Mouse (Mus musculus) ZHBTc4 (cell line): ENCODE measurements around the gene H2-T3.
"Not testable (repeated sequence)": the region's sequence is repeated elsewhere in the genome, so short reads cannot be mapped to it uniquely, and the experiment has no call there.

Source experiments
- DNase-seq: peaks from one replicate; pipeline ENCODE4 v3.0.0-alpha.2; 2011; ENCODE audit warnings: low read depth, low spot score

H2-T3 gene

DNA sequence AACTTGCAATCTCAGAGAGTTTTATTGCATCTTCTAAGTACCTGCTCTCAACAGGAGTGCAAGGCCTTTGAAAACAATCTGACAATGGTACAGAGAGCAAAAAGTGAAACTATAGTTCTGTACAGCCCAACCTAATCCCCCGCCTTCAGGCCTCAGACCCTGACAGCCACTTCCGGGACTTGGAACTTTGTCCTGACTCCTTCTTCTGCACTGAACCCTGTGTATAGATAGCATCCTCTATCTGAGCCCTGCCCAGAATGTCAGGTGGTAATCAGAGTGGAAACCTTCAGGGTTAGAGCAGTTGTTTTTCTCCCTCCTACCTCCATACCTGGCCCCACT, at the start of gene H2-T3:
TSS of gene H2-T3 (minus strand) at position 119 of the 339 bp plus-strand sequence.
- no peak for DNase-seq

DNA sequence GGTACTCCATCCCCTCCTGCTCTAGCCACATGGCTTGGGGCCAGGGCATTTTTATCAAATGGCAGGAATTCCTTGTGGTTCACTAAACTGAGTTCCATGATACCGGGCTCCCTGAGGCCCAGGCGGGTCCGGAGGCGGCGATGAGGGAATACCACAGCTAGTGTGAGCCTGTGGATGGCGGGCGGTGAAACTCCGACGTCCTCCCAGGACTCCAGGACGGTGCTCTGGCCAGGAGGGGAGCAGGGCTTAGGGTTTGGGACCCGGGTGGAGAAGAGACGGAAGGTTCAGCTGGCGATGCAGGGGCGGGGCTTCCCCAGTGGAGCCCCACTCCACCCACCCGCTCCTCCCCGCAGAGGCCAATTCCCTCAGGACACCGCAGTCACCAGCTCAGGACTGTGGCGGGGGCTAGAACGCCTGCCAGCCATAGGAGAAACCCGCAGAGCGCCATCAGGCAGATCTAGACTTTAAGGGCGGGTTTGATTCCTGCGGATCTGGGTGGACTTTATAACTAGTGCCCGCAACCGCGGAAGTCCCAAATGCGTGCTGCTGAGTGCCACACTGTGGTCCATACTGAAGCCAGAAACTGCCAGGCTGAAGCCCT, 47.3 kb upstream of the H2-T3 start:
- peak; percentile 84 for DNase-seq

DNA sequence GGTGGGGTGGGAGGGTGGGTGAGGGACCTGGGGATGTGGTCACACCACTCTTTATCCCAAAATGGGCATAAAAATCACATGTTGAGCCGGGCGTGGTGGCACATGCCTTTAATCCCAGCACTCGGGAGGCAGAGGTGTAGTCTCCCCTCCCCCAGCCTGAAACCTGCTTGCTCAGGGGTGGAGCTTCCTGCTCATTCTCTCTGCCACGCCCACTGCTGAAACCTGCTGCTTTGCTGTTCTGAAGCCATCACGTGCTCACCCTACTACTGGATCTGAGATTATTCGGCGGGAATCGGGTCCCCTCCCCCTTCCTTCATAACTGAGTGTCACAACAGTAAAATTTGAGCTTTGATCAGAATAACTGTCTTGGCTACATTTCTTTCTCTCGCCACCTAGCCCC, 45.2 kb upstream of the H2-T3 start:
- DNase-seq: peak; percentile 29

DNA sequence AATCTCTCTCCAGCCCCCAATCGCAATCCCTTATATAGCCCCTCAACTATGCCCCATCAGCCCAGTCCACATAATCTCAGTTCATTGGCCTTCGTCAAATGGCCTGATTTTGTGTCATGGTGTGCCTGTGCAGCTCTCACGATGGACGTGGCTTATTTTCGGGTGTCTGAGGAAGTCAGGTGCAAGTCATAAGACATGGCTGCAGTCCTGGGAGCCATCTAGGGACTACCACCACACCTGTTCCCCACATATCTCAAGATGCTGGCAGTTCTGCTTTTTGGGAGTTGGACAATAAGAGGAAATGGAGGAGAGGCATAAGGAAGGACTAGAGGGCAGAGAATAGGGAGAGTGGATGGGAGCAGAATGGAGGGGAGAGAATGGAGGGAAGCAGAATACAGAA, 43.5 kb upstream of the H2-T3 start:
- DNase-seq: no peak

DNA sequence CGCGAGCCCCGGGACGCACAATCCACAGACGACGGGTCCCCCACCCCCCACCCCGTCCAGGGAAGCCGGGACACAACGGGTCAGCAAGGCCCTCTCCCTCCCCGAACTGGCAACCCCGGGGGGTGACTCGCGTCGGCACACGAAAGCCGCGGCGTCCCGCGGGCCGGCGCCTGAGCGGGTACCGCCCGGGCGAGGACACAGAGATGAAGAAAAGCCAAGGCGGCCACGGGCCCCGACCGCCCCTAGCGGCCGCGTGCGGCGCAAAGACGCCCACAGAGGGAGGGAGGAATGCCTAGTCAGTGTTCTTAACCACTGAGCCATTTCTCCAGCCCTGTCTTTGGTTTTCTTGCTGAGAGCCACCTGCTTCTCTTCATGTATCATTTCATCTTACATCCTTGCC, 41.2 kb upstream of the H2-T3 start:
- peak; percentile 99 for DNase-seq

DNA sequence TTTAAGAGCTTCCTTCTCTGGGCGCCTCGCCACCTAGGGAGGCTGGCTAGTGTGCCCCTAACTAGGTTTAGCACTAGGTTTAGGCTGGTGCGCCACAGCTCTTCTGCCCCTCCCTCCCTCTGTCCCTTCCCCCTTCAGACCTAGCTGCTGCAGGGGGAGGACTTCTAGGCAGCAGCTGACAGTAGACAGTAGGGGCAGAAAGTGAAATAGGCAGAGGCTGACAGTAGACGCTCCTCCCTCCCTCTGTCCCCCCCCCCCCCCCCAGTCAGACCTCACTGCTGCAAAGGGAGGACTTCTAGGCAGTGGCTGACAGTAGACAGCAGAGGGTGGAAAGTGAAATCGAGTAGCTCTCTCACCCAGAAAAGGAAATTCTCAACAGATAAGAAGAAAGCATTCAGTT, 39.0 kb upstream of the H2-T3 start:
- DNase-seq: no peak

DNA sequence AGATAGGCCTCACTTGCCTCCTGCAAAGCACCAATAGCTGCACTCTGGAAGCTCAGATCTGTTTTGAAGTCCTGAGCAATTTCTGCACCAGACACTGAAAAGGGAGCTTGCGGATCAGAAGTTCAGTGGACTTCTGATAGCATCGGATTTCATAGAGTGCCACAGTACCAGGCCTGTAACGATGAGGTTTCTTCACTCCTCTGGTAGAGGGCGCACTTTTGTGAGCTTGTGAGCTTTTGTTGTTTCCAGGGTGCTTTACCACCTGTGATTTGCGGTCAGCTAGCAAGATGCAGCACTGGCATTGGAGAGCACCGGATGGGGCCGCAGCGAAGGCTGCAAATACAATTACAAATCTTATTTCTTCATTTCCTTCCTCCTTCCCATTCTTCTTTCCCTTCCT, 36.8 kb upstream of the H2-T3 start:
- peak; percentile 48 for DNase-seq

DNA sequence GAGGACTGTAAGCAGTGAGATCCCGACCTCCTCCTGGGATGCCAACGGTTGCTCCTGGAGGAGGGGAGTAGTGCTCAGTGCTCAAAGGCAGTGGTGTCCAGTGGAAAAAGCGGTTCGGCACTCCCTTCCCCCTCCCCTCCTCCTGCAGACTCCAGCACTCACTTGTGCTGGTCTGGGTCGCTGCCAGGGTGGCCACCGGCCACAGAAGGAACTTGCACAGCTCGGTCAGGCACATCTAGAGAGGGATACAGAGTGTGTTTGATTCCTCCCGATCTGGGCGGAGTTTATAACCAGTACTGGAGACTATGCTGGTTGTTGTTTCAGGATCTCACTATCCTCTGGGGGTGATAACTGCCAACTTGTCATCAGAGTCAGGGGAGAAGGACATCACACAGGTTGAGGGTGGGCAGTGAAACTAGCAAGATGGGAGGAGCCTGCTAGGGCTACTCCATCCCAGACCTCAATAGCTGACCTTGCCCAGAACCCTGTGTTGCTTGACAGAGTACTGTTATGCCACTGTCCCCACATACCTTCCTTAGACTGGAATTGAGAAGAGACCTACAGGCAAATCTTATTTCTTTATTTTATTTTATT, 35.2 kb upstream of the H2-T3 start:
- DNase-seq: no peak

DNA sequence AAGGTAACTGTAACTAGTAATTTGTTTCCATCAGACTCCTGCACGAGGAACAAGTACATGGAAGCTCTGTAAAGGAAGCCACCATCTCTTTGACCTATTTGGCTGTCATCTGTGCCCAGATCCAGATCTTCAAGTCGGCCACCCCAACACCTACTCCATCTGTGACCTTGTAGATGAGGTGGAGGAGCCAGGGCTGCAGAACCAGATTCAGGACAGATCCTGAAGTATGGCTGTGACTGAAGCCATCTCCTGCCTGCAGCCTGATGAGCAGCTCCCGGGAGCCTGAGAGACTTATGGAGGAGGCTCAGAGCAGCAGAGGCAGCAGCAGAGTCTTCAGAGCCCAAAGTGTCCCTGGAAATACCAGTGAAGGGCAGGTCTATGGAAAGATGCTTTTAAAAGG, 34.4 kb upstream of the H2-T3 start:
- DNase-seq: no peak

DNA sequence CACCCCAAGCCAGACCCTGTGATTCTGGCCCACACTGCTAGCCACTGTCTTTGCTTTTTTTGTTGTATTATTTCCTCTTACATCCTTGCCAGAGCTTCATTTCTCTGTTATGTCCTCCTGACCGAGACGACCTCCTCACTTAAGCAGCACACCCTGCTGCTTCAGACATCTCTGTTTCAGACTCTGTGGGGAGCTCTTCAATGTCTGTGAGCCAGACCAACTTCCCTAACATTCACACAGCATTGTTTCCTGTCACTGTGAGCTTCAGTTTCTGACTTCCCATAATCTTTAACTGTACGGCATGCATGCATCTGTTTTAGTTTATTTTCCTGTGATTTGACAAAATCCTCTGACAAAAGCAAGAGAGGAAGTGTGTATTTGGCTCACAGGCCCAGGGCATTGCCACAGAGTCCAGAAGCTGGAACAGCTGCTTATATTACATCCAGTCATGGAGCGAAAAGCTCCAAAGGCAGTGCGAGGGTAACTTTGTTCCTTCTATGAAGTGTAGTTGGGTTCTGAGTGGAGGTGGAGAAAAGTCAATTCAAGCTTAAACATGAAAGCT, 28.6 kb upstream of the H2-T3 start:
- DNase-seq: no peak

DNA sequence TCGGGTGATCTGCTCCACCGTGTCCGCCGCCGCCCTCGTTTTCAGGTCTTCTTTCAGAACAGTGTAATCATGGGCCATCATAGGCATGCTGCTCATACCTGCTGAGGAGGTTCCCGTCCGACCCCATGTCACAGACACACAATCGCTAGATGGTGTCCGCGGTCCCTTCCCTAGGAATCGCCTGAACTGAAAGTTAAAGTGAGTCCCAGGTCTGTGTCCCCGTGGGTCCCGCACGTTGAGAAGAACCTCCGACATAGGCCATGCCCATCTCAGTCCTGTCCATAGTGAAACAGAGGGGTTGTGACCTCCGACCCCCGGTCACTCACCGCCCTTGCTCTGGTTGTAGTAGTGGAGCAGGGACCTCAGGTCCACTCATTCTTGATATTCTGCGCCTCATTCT, 25.5 kb upstream of the H2-T3 start:
- DNase-seq: no peak

DNA sequence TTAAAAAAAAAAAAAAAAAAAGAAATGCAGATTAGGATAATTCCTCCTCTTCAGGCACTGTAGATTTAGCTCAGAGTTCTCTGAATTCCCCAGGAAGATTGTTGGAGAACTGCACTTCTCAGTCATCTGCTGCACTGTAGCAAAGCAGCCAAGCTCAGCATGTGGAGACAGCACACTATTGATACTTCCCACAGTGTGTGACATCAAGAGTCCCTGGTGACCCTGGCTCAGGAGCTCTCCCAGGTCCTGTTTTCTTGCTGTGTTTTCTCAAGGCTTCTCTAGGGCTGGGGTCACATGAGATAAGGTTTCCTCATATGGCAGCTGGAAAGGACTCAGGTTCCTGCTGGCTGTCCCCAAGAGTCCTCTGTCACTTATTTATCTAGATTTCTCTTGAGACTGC, 16.8 kb upstream of the H2-T3 start:
- no peak for DNase-seq

DNA sequence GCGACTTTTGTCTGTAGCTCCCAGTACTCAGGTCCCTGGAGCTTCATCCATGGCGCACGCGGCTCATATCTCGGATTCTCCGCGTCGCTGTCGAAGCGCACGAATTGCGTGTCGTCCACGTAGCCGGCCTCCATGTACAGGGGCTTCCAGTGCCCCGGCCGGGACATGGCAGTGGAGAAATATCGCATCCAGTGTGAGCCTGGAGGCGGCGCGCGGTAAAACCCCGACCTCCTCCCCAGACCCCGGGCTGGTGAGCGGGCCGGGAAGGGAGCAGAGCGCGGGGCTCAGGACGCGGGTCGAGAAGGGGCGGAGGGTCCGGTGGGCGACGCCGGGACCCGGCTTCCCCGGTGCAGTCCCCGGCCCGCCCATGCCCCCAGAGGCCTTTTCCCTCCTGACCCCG, 15.8 kb upstream of the H2-T3 start:
- no peak for DNase-seq

DNA sequence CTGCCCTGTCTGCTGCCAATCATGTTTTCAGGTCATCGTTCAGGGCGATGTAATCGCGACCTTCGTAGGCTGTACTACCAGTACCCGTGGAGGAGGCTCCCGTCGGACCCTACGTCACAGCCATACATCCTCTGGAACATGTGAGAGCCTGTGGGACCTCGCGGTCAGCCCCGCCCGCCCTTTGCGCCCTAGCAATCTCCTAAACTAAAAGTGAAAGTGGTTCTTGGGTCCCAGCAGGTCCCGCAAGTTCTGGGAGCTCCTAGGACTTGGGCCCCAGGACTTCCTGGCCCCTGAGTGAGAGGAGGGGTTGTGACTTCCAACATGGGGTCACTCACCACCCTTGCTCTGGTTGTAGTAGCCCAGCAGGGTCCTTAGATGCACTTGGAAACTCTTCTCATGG, 15.4 kb upstream of the H2-T3 start:
- no peak for DNase-seq

DNA sequence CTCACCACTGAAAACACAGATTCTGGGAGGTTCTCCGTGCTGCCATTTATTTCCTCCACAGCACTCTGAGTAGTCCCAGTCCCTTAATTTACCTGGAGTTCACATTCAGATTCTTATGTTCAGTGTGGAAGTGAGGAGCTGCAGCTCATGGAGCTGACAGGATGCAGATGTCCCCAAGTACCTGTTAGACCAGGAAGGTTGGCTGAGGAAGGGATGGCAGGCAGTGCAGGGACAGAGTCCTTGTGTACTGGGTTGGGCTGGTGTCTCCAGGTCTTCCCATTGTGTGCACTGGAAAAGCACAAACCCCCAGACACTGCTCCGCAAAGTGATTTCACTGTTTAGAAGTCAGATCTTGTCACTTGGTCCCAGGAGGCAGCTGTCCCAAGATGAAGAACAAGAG, 11.8 kb upstream of the H2-T3 start:
- DNase-seq: no peak

DNA sequence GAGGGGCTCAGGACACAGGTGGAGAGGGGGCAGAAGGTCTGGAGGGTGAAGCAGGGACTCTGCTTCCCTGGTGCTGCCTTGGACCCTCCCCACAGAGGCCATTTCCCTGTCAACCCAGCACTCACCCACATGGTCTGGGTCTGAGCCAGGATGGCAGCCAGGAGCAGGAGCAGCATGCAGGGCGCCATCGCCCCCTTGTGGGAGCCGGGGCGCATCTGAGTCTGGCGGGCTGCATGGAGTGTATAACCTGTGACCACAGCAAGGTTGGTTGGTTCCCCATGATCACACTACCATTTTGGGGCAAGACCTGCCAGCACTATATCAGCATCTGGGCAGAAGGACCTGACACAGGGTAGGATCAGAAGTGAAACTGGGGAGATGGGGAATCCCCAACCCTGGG, 8.2 kb upstream of the H2-T3 start:
- peak; percentile 52 for DNase-seq

DNA sequence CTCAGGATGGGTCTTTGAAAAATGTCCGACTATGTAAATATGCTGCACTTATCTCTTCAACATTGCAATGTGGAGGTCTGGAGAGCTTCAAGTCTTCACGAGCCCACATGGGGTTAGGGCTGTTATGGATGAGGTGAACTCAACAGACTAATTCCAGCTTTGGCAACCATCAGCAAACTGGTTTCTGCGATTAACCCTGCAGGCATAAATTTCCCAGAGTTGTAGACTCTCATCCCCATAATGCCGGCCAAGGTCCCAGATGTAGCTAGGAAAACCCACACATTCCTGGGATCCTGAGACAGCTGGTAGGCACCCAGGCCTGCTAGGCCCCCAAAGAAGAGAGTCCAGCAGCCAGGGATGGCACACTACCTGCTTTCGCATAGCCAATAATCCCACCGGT, 4.4 kb upstream of the H2-T3 start:
- no peak for DNase-seq

DNA sequence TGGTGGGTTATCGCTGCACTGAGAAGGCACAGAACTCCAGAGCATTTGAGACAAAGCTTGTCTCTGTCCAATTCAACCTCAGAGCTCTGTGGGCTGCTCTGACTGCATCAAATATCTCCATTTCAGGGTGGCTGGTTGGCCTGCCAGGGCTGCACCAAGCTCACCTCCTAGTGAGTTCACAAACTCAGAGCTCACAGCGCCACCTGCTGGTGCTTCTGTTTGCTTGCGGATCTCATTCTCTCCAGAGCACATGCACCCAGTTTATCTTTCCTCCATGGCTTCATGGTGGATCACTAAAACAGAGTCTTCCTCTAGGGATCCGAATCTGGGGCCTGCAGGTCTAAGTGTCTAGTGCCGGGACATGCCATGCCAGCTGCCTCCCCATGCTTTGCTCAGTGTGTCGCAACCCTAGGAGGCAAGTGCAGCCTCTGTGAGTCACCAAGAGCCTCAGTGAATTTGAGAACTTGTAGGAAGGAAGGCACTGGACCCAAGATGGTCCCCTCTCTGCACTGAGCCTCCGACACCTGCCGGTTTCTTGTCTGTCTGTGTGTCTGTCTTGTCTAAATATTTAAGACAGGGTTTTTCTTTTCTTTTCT, 3.6 kb upstream of the H2-T3 start:
- no peak for DNase-seq

DNA sequence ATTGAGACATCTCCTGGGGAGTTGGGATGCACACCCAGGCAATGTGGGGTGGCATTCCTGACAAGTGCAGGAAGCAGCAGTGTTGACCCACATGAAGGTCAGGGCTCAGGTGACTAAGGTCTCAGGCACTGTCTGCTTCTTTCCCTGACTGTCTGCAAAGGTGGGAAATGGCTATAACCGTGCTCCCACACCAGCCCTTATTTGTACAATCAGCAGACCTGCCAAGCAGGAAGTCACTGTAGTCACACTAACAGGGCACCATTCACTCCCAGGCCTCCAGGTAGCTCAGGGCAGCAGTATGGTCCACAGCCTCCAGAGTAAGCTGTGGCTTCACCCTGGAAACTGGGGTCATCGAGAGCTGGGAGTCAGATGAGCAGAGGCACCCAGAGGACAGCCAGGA, 2.3 kb upstream of the H2-T3 start:
- peak; percentile 26 for DNase-seq

DNA sequence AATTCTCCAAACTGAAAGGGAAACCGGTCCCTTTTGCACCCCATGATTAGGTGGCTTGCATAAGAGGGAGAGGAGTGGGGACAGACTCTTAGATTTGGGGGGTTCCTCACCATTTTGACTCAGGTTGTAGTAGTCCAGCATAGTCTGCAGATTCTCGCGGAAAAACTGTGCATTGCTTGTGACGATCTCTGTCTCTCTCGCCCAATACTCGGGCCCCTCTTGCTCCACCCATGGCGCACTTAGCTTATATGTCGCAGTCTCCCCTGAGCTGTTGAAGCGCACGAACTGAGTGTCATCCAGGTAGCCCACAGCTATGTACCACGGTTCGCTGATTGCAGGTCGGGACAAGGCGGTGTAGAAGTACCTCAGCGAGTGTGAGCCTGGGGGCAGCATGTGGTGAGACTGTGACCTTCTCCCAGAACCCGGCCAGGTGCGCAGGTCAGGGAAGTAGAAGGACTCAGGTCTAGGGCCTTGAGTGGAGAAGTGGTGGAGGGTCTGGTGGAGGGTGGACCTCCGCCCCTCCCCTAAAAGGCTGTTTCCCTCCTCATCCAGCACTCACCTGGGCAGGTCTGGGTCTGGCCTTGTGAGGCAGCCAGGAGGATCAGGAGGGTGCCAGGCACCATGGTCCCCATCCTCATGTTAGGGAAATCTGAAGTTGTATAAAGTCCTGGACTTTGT, 457 bp downstream of the H2-T3 start:
- peak; percentile 36 for DNase-seq

DNA sequence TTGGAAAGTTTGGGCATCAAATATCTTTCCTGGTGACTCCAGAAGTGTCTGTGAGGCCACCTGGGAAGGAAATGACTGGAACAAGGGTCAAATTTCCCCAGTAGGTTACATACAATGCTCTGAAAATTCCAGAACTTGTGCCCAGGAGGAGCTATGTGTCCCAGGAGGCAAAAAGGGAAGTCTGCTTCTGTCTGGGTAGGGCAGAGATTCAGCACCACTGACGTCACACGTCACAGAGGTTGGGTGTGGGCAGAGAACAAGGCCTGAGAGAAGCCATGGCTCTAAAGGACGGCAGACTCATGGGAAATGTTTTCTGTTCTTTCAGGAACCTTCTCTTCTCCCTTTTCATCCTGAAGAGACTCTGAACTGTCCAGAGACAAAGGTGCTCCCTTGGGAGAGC, 2.5 kb downstream of the H2-T3 start:
- no peak for DNase-seq

DNA sequence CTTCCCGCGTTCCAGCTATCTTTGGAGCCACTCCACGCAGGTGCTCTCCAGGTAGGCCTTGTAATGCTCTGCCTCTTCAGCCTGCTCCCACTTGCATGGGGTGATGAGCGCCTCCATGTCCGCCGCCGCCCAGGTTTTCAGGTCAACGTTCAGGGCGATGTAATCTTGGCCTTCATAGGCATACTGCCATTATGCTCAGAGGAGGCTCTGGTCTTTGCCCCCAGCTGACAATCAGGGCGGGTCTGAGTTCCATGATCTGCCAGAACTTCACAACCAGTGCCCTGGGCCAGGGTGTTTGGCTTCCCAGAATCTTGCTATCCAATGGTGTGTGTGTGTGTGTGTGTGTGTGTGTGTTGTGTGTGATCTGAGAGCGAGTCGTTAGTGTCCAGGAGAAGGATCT, 7.9 kb downstream of the H2-T3 start:
- no peak for DNase-seq

DNA sequence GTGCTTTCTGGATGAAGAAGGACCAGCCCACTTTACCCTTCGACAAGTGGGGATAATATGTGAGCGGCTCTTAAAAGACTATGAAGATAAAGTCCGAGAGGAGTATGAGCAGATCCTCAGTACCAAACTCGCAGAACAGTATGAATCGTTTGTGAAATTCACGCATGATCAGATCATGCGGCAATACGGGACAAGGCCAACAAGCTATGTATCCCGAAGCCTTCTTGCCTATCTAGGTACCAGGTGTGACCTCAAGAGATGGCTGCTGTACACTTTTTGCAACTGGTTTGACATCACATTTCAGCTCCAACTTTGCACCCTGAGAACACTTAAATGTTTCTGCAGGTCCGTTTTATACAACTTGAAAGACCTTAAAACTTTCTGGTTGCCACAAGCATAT, 10.6 kb downstream of the H2-T3 start:
- DNase-seq: not testable (repeated sequence)
